Mouse (Mus musculus): ENCODE data around the gene Vmn1r181. TPM values are rescaled to one million over a fixed set of nuclear protein-coding genes. Genes with fewer than 3 reads are reported as not detected.

Gene Vmn1r181
- polyA plus RNA-seq (2015; fragmentation: Illumina TruSeq; extraction: RNeasy Lipid Tissue Mini Kit (QIAGEN cat#74804); ENCODE audit: insufficient read depth, low read depth, low replicate concordance) = not detected

DNA sequence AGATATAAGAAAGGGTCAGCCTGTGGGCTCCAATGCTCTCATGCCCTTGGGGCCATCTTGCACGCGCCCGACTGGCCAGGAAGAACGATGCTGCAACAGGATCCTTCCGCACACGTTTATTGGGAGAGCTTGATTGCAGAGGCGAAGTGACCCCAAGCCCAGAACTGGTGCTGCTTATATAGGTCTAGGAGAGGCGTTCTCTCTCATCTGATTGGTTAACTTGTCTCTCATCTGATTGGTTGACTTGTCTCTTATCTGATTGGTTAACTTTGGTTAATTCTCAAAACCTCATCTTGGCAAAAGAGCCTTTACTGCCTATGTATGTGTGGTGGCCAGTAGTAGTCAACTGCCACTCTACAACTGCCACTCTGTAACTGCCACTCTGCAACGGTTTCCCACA, at the start of gene Vmn1r181:
Gene Vmn1r181 (plus strand): TSS at position 301 of the 400 bp plus-strand sequence.

DNA sequence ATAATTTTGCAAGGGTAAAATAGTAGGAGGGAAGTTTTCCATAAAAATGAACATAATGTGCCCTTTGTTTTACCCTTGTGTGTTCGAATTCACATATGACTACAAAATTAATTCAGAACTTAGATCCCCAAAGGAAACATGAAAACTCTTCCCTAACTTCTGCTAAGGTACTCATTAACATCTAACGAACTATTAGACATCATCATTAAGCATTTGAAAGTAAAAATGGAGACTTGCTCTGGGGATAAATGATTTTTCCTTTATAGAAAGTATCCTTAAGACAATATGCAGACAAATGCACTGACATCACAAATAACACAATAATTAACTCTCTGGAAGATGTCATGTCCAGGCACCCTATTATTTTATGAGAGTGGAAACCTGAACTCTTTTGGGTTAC, 47.7 kb upstream of the Vmn1r181 start, which contains the start of gene Vmn1r179:
Gene Vmn1r179 (plus strand): TSS at position 301 of the 400 bp plus-strand sequence.

GRCm38 (mm10) chr7:23950332-23950731, 24.1 kb upstream of the Vmn1r181 start, which contains the start of gene Vmn1r180:
Gene Vmn1r180, plus strand, starts transcription at chr7:23950632.

DNA sequence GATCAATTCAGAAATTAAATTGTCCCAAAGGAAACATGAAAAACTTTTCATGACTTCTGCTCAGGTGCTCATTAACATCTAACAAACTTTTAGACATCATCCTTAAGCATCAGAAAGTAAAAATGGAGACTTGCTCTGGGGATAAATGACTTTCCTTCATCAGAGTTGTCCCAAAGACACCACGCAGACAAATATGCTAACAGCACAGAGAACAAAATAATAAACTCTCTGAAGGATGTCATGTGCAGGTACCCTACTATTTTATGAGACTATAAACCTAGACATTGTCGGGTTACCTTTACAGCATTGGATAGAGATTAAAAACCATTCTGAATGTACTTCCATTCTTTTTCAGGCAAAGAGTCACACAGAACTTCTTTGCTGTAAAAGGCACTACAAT, 27.0 kb downstream of the Vmn1r181 start, which contains the start of gene V1rd19:
Gene V1rd19 (plus strand): TSS at position 301 of the 400 bp plus-strand sequence.

Other genes with a start within 250 kb of the Vmn1r181 start
- gene Vmn1r174, start 222.3 kb upstream of the Vmn1r181 start, polyA plus RNA-seq (2015; fragmentation: Illumina TruSeq; extraction: RNeasy Lipid Tissue Mini Kit (QIAGEN cat#74804); ENCODE audit: insufficient read depth, low read depth, low replicate concordance) = not detected
- not detected for gene Vmn1r175, start 164.0 kb upstream of the Vmn1r181 start, polyA plus RNA-seq (2015; fragmentation: Illumina TruSeq; extraction: RNeasy Lipid Tissue Mini Kit (QIAGEN cat#74804); ENCODE audit: insufficient read depth, low read depth, low replicate concordance)
- gene Vmn1r176, start 137.2 kb upstream of the Vmn1r181 start, polyA plus RNA-seq (2015; fragmentation: Illumina TruSeq; extraction: RNeasy Lipid Tissue Mini Kit (QIAGEN cat#74804); ENCODE audit: insufficient read depth, low read depth, low replicate concordance) = not detected
- gene Vmn1r177, start 108.2 kb upstream of the Vmn1r181 start, polyA plus RNA-seq (2015; fragmentation: Illumina TruSeq; extraction: RNeasy Lipid Tissue Mini Kit (QIAGEN cat#74804); ENCODE audit: insufficient read depth, low read depth, low replicate concordance) = not detected
- not detected for gene Vmn1r178, start 82.6 kb upstream of the Vmn1r181 start, polyA plus RNA-seq (2015; fragmentation: Illumina TruSeq; extraction: RNeasy Lipid Tissue Mini Kit (QIAGEN cat#74804); ENCODE audit: insufficient read depth, low read depth, low replicate concordance)
- not detected for gene Vmn1r179, start 47.6 kb upstream of the Vmn1r181 start, polyA plus RNA-seq (2015; fragmentation: Illumina TruSeq; extraction: RNeasy Lipid Tissue Mini Kit (QIAGEN cat#74804); ENCODE audit: insufficient read depth, low read depth, low replicate concordance)
- not detected for gene Vmn1r180, start 24.0 kb upstream of the Vmn1r181 start, polyA plus RNA-seq (2015; fragmentation: Illumina TruSeq; extraction: RNeasy Lipid Tissue Mini Kit (QIAGEN cat#74804); ENCODE audit: insufficient read depth, low read depth, low replicate concordance)
- not detected for gene V1rd19, start 27.1 kb downstream of the Vmn1r181 start, polyA plus RNA-seq (2015; fragmentation: Illumina TruSeq; extraction: RNeasy Lipid Tissue Mini Kit (QIAGEN cat#74804); ENCODE audit: insufficient read depth, low read depth, low replicate concordance)
- not detected for gene Vmn1r183, start 78.6 kb downstream of the Vmn1r181 start, polyA plus RNA-seq (2015; fragmentation: Illumina TruSeq; extraction: RNeasy Lipid Tissue Mini Kit (QIAGEN cat#74804); ENCODE audit: insufficient read depth, low read depth, low replicate concordance)
- 5.8 TPM for gene Zfp180, start 107.3 kb downstream of the Vmn1r181 start, polyA plus RNA-seq (2015; fragmentation: Illumina TruSeq; extraction: RNeasy Lipid Tissue Mini Kit (QIAGEN cat#74804); ENCODE audit: insufficient read depth, low read depth, low replicate concordance)
- gene Zfp112, start 137.7 kb downstream of the Vmn1r181 start, polyA plus RNA-seq (2015; fragmentation: Illumina TruSeq; extraction: RNeasy Lipid Tissue Mini Kit (QIAGEN cat#74804); ENCODE audit: insufficient read depth, low read depth, low replicate concordance) = 1.2 TPM
- gene Zfp235, start 159.6 kb downstream of the Vmn1r181 start, polyA plus RNA-seq (2015; fragmentation: Illumina TruSeq; extraction: RNeasy Lipid Tissue Mini Kit (QIAGEN cat#74804); ENCODE audit: insufficient read depth, low read depth, low replicate concordance) = 4.5 TPM
- 0.28 TPM for gene Zfp114, start 200.4 kb downstream of the Vmn1r181 start, polyA plus RNA-seq (2015; fragmentation: Illumina TruSeq; extraction: RNeasy Lipid Tissue Mini Kit (QIAGEN cat#74804); ENCODE audit: insufficient read depth, low read depth, low replicate concordance)
- gene Zfp111, start 236.8 kb downstream of the Vmn1r181 start, polyA plus RNA-seq (2015; fragmentation: Illumina TruSeq; extraction: RNeasy Lipid Tissue Mini Kit (QIAGEN cat#74804); ENCODE audit: insufficient read depth, low read depth, low replicate concordance) = 1.0 TPM